Mouse (Mus musculus) heart, embryonic 11.5 days (tissue): ENCODE measurements around the gene Shisal2a. TPM values are rescaled to one million over a fixed set of nuclear protein-coding genes. Genes with fewer than 3 reads are reported as not detected.

Experiments used
- ATAC-seq: fragments of 200-750 bp; cut with Nextera tagmentation; replicated peaks from 2 replicates; pipeline ENCODE4 v1.8.0; 2017; ENCODE audit warnings: moderate library complexity; ENCODE audit not compliant: insufficient number of reproducible peaks, low FRiP score, low TSS enrichment
- H3K27ac ChIP-seq: fragments of 300-500 bp; sonication (generic); 2 replicates; pipeline ENCODE4 v1.5.1; 2014; ENCODE audit warnings: mild to moderate bottlenecking, low read depth, low read length
- H3K27me3 ChIP-seq: fragments of 300-500 bp; sonication (generic); 2 replicates; pipeline ENCODE4 v1.6.1; 2014; ENCODE audit warnings: mild to moderate bottlenecking, low read length, mixed read lengths; ENCODE audit not compliant: control insufficient read depth, insufficient read depth
- H3K36me3 ChIP-seq: fragments of 300-500 bp; sonication (generic); 2 replicates; pipeline ENCODE4 v1.6.1; 2014; ENCODE audit warnings: mild to moderate bottlenecking, low read length, moderate library complexity, mixed read lengths; ENCODE audit not compliant: control insufficient read depth, insufficient read depth
- H3K4me1 ChIP-seq: fragments of 300-500 bp; sonication (generic); 2 replicates; pipeline ENCODE4 v1.6.1; 2014; ENCODE audit warnings: low read length; ENCODE audit not compliant: control insufficient read depth, insufficient read depth
- H3K4me2 ChIP-seq: fragments of 300-500 bp; sonication (generic); 2 replicates; pipeline ENCODE4 v1.6.1; 2014; ENCODE audit warnings: mild to moderate bottlenecking, moderate library complexity
- H3K4me3 ChIP-seq: fragments of 300-500 bp; sonication (generic); 2 replicates; pipeline ENCODE4 v1.5.1; 2014; ENCODE audit warnings: low read depth, low read length
- H3K9ac ChIP-seq: fragments of 300-500 bp; sonication (generic); 2 replicates; pipeline ENCODE4 v1.6.1; 2014; ENCODE audit warnings: mild to moderate bottlenecking, low read depth, low read length, moderate library complexity
- H3K9me3 ChIP-seq: fragments of 300-500 bp; sonication (generic); replicated peaks from 2 replicates; pipeline ENCODE4 v1.6.1; 2016; ENCODE audit warnings: low read length; ENCODE audit not compliant: control insufficient read depth
- WGBS: fragments of 180-500 bp; shearing (Covaris S2); extraction: QIAGEN DNeasy Blood & Tissue Kit; methylation state at CpG from one replicate; pipeline ENCODE4 v1.1.7; 2014; ENCODE audit not compliant: insufficient replicate concordance; 5-methylcytosine and 5-hydroxymethylcytosine counted together
- polyA plus RNA-seq: library from polyadenylated mRNA; unstranded; fragments of >200 nt; fragmentation: Nextera tagmentation; extraction: Ambion mirVana; gene quantifications from 2 replicates; pipeline ENCODE4 v1.2.1, GENCODE M21; 2014

Shisal2a gene
- polyA plus RNA-seq, 1 experiment from 2014 or later: 1.3 TPM

GRCm38 (mm10) chr4:108323588-108323987, 59.6 kb downstream of the Shisal2a start:
- ATAC-seq: no peak
- peaks cover 9% of the 10 kb centered on the region for H3K4me1 ChIP-seq
- no peaks in the 10 kb centered on the region for H3K9me3 ChIP-seq
- no peak overlapping the region for H3K4me3 ChIP-seq
- no peak overlapping the region for H3K9ac ChIP-seq
- no peak overlapping the region for H3K4me2 ChIP-seq
- H3K36me3 ChIP-seq: no peaks in the 10 kb centered on the region
- 70% methylated on average over 5 of the region's 5 CpGs for WGBS
- H3K27me3 ChIP-seq: no peaks in the 10 kb centered on the region
- H3K27ac ChIP-seq: no peak overlapping the region

- Histone ChIP-seq H3K9me3 (no peaks in the 10 kb centered on the region), H3K9ac (no peak overlapping the region), H3K27ac (no peak overlapping the region), H3K36me3 (no peaks in the 10 kb centered on the region), H3K4me1 (peaks cover 9% of the 10 kb centered on the region), H3K27me3 (no peaks in the 10 kb centered on the region), H3K4me3 (no peak overlapping the region), H3K4me2 (no peak overlapping the region)
- no peak for ATAC-seq
- WGBS: 74% methylated on average over 7 of the region's 7 CpGs
These were observed 62.3 kb downstream of the Shisal2a start for GRCm38 (mm10) chr4:108320627-108321380.

- WGBS: 72% methylated on average over 6 of the region's 6 CpGs
- ATAC-seq: no peak
These were observed 63.4 kb downstream of the Shisal2a start for GRCm38 (mm10) chr4:108319747-108320146.

GRCm38 (mm10) chr4:108318649-108319615, 64.2 kb downstream of the Shisal2a start:
- no peak overlapping the region for H3K9ac ChIP-seq
- H3K4me1 ChIP-seq: peaks cover 9% of the 10 kb centered on the region
- WGBS: 23% methylated on average over 7 of the region's 8 CpGs

More at GRCm38 (mm10) chr4:108319747-108320146, 63.4 kb downstream of the Shisal2a start:
- Histone ChIP-seq H3K27ac (no peak overlapping the region), H3K27me3 (no peaks in the 10 kb centered on the region), H3K9me3 (no peaks in the 10 kb centered on the region), H3K4me1 (peaks cover 9% of the 10 kb centered on the region), H3K4me2 (no peak overlapping the region), H3K4me3 (no peak overlapping the region), H3K36me3 (no peaks in the 10 kb centered on the region), H3K9ac (no peak overlapping the region)

More at GRCm38 (mm10) chr4:108318649-108319615, 64.2 kb downstream of the Shisal2a start:
- Histone ChIP-seq H3K36me3 (no peaks in the 10 kb centered on the region), H3K27ac (no peak overlapping the region), H3K27me3 (no peaks in the 10 kb centered on the region), H3K4me3 (no peak overlapping the region), H3K9me3 (no peaks in the 10 kb centered on the region), H3K4me2 (no peak overlapping the region)
- no peak for ATAC-seq

Other genes with a start within 250 kb of the Shisal2a start
- 182 and 194 TPM in 2 replicates for gene Scp2, start 238.4 kb downstream of the Shisal2a start, polyA plus RNA-seq
- 16.3 and 17.3 TPM in 2 replicates for gene Echdc2, start 217.9 kb downstream of the Shisal2a start, polyA plus RNA-seq
- not detected in 2 replicates for gene Zyg11a, start 165.3 kb downstream of the Shisal2a start, polyA plus RNA-seq
- gene Zyg11b, start 82.3 kb downstream of the Shisal2a start, polyA plus RNA-seq: 9.1 and 9.9 TPM in 2 replicates
- 38.0 and 44.3 TPM in 2 replicates for gene Coa7, start 55.2 kb downstream of the Shisal2a start, polyA plus RNA-seq
- 58.8 and 60.8 TPM in 2 replicates for gene Gpx7, start 23.6 kb upstream of the Shisal2a start, polyA plus RNA-seq
- gene Tut4, start 76.1 kb upstream of the Shisal2a start, polyA plus RNA-seq: 48.5 and 56.1 TPM in 2 replicates
- gene Prpf38a, start 196.0 kb upstream of the Shisal2a start, polyA plus RNA-seq: 64.1 and 65.1 TPM in 2 replicates
- gene Orc1, start 196.1 kb upstream of the Shisal2a start, polyA plus RNA-seq: 9.0 and 9.3 TPM in 2 replicates
- gene Cc2d1b, start 236.6 kb upstream of the Shisal2a start, polyA plus RNA-seq: 16.1 and 18.7 TPM in 2 replicates